Mouse (Mus musculus) heart, adult 2 months (tissue): ENCODE data around the gene Kank2. TPM values are rescaled to one million over a fixed set of nuclear protein-coding genes. Genes with fewer than 3 reads are reported as not detected.

Source experiments
- DNase-seq, 2 experiments: peaks; one replicate each; pipeline ENCODE4 v3.0.0; 2021
- H3K27ac ChIP-seq: fragments of 200-600 bp; 2 replicates; pipeline ENCODE4 v1.8.1; 2022
- H3K27me3 ChIP-seq: fragments of 200-500 bp; 2 replicates; pipeline ENCODE4 v1.6.1; 2012; ENCODE audit warnings: mild to moderate bottlenecking, low read length, inconsistent platforms, mixed read lengths; ENCODE audit not compliant: control insufficient read depth, insufficient read depth
- H3K36me3 ChIP-seq: fragments of 200-500 bp; 2 replicates; pipeline ENCODE4 v1.6.1; 2012; ENCODE audit warnings: low read length, inconsistent platforms; ENCODE audit not compliant: control insufficient read depth, insufficient read depth
- H3K4me1 ChIP-seq: fragments of 200-500 bp; 2 replicates; pipeline ENCODE4 v1.6.1; 2011; ENCODE audit warnings: low read length; ENCODE audit not compliant: control insufficient read depth, insufficient read depth
- H3K4me3 ChIP-seq: fragments of 200-600 bp; 2 replicates; pipeline ENCODE4 v1.8.1; 2022
- H3K79me2 ChIP-seq: fragments of 200-500 bp; replicated peaks from 2 replicates; pipeline ENCODE4 v1.6.1; 2012; ENCODE audit warnings: mild to moderate bottlenecking, inconsistent platforms, low read length, moderate library complexity, mixed read lengths; ENCODE audit not compliant: control insufficient read depth, insufficient read depth
- H3K9ac ChIP-seq: fragments of 200-500 bp; 2 replicates; pipeline ENCODE4 v1.6.1; 2012; ENCODE audit warnings: low read depth, mild to moderate bottlenecking, control low read depth, inconsistent platforms, low read length, mixed read lengths
- CTCF ChIP-seq: fragments of 200-600 bp; IDR thresholded peaks from 2 replicates; pipeline ENCODE4 v1.8.1; 2022; ENCODE audit warnings: antibody characterized with exemption, mild to moderate bottlenecking, moderate library complexity
- EP300 ChIP-seq: fragments of 200-500 bp; IDR thresholded peaks from 2 replicates; pipeline ENCODE4 v1.6.1; 2011; ENCODE audit warnings: low read depth, low read length, control low read depth; ENCODE audit not compliant: insufficient read depth
- POLR2A ChIP-seq: fragments of 200-500 bp; IDR thresholded peaks from 2 replicates; pipeline ENCODE4 v1.6.1; 2011; ENCODE audit warnings: mild to moderate bottlenecking, low read depth, low read length, control low read depth; ENCODE audit not compliant: insufficient read depth
- WGBS: fragments of 180-500 bp; shearing (Covaris S2); methylation state at CpG from one replicate; pipeline ENCODE4 v1.1.7; 2018; 5-methylcytosine and 5-hydroxymethylcytosine counted together
- intact Hi-C: fragments of 180-260 bp; cut with DNase I; formaldehyde crosslinking; loops from one replicate; pipeline ENCODE4 v1.15.1; 2025
- polyA plus RNA-seq: library from polyadenylated mRNA; depleted of rRNA; stranded (reverse); fragments of >200 nt; gene quantifications from 2 replicates; pipeline ENCODE4 v1.2.3, GENCODE M21; 2012
- total RNA-seq, 2 experiments: library from RNA; stranded (reverse); gene quantifications; 2 replicates each; pipeline ENCODE4 v1.2.3; 2021

The Kank2 gene
- total and polyA plus RNA-seq, 3 experiments = 45.3 to 62.9 (median 57.3) TPM

GRCm38 (mm10) chr9:21801121-21801520 is 2.6 kb upstream of the Kank2 start:
- Histone ChIP-seq H3K79me2 (no peaks in the 10 kb centered on the region), H3K27ac (no peak overlapping the region), H3K36me3 (no peaks in the 10 kb centered on the region; the same call in 1 of the 2 replicates), H3K27me3 (no peaks in the 10 kb centered on the region), H3K9ac (no peak overlapping the region), H3K4me3 (no peak overlapping the region), H3K4me1 (peaks cover 10% of the 10 kb centered on the region)
- intact Hi-C loops = loop anchor here (5.0 kb wide), 2 partner anchors 109 to 199 kb away; no protein-coding TSS in a partner anchor
- TF ChIP-seq POLR2A = no peak
- no peak for TF ChIP-seq EP300
- no peak for TF ChIP-seq CTCF
- DNase-seq = no peak
- 88% methylated on average over 7 of the region's 7 CpGs for WGBS

- H3K79me2 ChIP-seq = 0 out of 2 replicates have a peak, but pooled peaks cover 2% of the 10 kb centered on the region
- H3K36me3 ChIP-seq = no peaks in the 10 kb centered on the region; the same call in 1 of the 2 replicates
- no peaks in the 10 kb centered on the region for H3K27me3 ChIP-seq
- peaks cover 13% of the 10 kb centered on the region for H3K4me1 ChIP-seq
- TF ChIP-seq POLR2A (no peak), EP300 (no peak), CTCF (no peak)
- peak overlapping the region; percentile 96 for H3K27ac ChIP-seq
- DNase-seq = no peak
- H3K9ac ChIP-seq = no peak overlapping the region; the same call in 1 of the 2 replicates
- WGBS = 42% methylated on average over 3 of the region's 3 CpGs
- intact Hi-C loops = no loop called here
- peak overlapping the region; percentile 97 for H3K4me3 ChIP-seq
Measured at GRCm38 (mm10) chr9:21799010-21799350, 436 bp upstream of the Kank2 start.

GRCm38 (mm10) chr9:21797921-21798344 is 611 bp downstream of the Kank2 start:
- H3K27ac ChIP-seq = peak overlapping the region; percentile 96
- TF ChIP-seq POLR2A (no peak; the same call in 1 of the 2 replicates), CTCF (no peak), EP300 (no peak)
- H3K79me2 ChIP-seq = 0 out of 2 replicates have a peak, but pooled peaks cover 2% of the 10 kb centered on the region
- DNase-seq = peak; percentile 85 to 87
- intact Hi-C loops = no loop called here
- no peaks in the 10 kb centered on the region for H3K27me3 ChIP-seq
- WGBS = 1% methylated on average over 25 of the region's 26 CpGs
- H3K9ac ChIP-seq = peak overlapping the region; percentile 88
- H3K4me3 ChIP-seq = peak overlapping the region; percentile 97
- peaks cover 3% of the 10 kb centered on the region for H3K36me3 ChIP-seq
- H3K4me1 ChIP-seq = peaks cover 14% of the 10 kb centered on the region

GRCm38 (mm10) chr9:21796919-21797318 is 1.6 kb downstream of the Kank2 start:
- Histone ChIP-seq H3K79me2 (0 out of 2 replicates have a peak, but pooled peaks cover 2% of the 10 kb centered on the region), H3K27me3 (no peaks in the 10 kb centered on the region), H3K9ac (peak overlapping the region; percentile 35), H3K36me3 (peaks cover 8% of the 10 kb centered on the region), H3K4me3 (peak overlapping the region; percentile 97), H3K4me1 (peaks cover 20% of the 10 kb centered on the region), H3K27ac (peak overlapping the region; percentile 96)
- WGBS = 37% methylated on average over 3 of the region's 3 CpGs
- TF ChIP-seq POLR2A = no peak
- TF ChIP-seq EP300 = no peak
- no peak for TF ChIP-seq CTCF
- no peak for DNase-seq
- intact Hi-C loops = no loop called here

- peak overlapping the region; percentile 96 for H3K27ac ChIP-seq
Measured at GRCm38 (mm10) chr9:21796259-21796658, 2.3 kb downstream of the Kank2 start.

GRCm38 (mm10) chr9:21795579-21795978 is 3.0 kb downstream of the Kank2 start:
- Histone ChIP-seq H3K9ac (no peak overlapping the region), H3K36me3 (peaks cover 13% of the 10 kb centered on the region), H3K79me2 (peaks cover 2% of the 10 kb centered on the region; the same call in 1 of the 2 replicates), H3K4me3 (no peak overlapping the region), H3K4me1 (peaks cover 25% of the 10 kb centered on the region), H3K27ac (no peak overlapping the region; the same call in 1 of the 2 replicates), H3K27me3 (no peaks in the 10 kb centered on the region)
- intact Hi-C loops = no loop called here
- DNase-seq = no peak
- WGBS = 71% methylated on average over 5 of the region's 5 CpGs
- TF ChIP-seq EP300 = no peak

More at GRCm38 (mm10) chr9:21796259-21796658, 2.3 kb downstream of the Kank2 start:
- DNase-seq = no peak
- Histone ChIP-seq H3K4me3 (peak overlapping the region; percentile 35), H3K9ac (peak overlapping the region; percentile 17), H3K4me1 (peaks cover 25% of the 10 kb centered on the region), H3K36me3 (peaks cover 10% of the 10 kb centered on the region), H3K79me2 (0 out of 2 replicates have a peak, but pooled peaks cover 2% of the 10 kb centered on the region), H3K27me3 (no peaks in the 10 kb centered on the region)
- 15% methylated on average over 3 of the region's 3 CpGs for WGBS
- intact Hi-C loops = no loop called here
- TF ChIP-seq POLR2A (no peak), CTCF (0 out of 2 replicates have a peak, but pooled peaks have one; percentile 2), EP300 (no peak)
